Mouse (Mus musculus) activated CD4-positive, CD25-positive, alpha-beta regulatory T cell, adult 4 months (primary cell): ENCODE data around the gene Ngp. TPM values are rescaled to one million over a fixed set of nuclear protein-coding genes. Genes with fewer than 3 reads are reported as not detected.
"Not testable (repeated sequence)": the region's sequence is repeated elsewhere in the genome, so short reads cannot be mapped to it uniquely, and the experiment has no call there.

Source experiments
- ATAC-seq: one replicate; pipeline ENCODE4 v1.8.0; 2017
- polyA plus RNA-seq, 2 experiments: library from polyadenylated mRNA; unstranded; fragments of 100-300 nt; shearing (Covaris generic); gene quantifications; one replicate each; pipeline ENCODE4 v1.2.1; 2017

The Ngp gene
- polyA plus RNA-seq, result not detected

DNA sequence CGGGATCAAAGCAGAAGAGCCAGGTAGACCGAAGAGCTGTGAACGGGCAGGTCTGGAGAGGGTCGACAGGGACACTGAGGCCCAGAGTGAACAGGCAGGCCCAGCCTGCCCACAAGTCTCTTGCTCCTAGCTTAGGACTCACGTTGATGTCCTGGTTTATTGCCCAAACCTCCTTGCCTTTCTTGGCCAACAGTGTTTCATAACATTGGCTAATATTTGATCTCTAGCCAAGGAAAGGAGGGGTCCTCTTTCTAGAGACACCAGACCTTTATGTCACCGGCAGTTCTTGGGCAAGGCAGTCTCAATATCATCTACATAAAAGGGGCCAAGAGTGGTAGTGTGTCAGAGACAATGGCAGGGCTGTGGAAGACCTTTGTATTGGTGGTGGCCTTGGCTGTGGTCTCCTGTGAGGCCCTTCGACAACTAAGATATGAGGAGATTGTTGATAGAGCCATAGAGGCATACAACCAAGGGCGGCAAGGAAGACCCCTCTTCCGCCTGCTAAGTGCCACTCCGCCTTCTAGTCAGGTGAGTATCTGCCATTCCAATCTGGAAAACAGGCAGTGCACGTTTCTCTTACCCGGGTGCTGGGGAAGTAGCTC lies at the start of gene Ngp:
Gene Ngp, plus strand, starts transcription at position 237 of the 602 bp plus-strand sequence.
- no peak for ATAC-seq

DNA sequence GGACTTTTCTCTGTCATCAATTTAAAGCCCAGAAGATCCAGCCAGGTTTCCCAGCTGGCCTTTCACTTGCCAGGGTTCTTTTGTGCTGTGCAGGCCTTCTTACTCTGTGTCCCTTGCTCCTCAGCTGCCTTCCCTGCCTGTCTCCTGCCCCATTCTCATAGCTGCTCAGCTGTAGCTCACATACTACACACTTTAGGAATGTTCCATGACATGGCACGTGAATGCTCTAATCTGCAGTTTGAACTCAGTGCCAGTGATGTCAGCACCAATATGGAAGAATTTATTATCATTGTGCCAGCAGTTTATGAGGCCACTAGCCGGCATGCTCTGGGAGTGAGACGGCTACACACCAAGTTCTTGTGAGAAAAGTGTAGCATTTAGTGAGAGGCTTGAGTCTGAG lies 49.7 kb upstream of the Ngp start:
- no peak for ATAC-seq

DNA sequence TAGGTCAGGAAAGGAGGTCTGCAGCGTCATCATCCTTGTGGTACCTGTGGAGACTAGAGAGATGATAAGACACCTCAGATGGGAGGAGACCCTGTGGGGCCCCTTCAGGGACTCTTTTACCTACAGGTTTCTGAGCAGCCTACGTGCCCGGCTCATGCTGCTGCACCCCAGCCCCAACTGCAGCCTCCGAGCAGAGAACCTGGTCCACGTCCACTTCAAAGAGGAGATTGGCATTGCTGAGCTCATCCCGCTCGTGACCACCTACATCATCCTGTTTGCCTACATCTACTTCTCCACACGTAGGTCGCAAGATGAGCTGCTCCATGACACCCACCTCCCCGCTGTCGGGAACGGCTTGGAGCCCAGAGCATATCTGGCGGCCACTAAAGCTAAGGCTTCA lies 45.7 kb upstream of the Ngp start:
- no peak for ATAC-seq

DNA sequence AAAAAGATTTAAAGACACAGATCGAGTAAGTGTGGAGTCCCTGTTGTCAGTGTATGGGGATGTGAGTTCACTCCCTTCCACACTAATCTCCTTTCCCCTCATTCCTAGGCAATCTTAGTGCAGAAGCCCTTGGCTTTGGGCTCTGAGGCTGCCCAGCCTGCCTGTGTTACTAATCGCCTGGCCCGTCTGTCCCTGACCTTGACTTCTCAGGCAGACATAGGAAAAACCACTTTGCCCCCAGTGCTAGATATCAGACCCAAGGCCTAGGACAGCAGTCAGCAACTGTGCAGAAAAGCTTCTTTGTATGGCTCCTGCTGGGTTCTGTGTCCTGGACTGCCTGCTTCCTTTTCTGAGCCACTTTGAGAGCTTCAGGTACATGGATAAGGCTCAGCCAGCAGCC lies 43.9 kb upstream of the Ngp start:
- ATAC-seq, result no peak

DNA sequence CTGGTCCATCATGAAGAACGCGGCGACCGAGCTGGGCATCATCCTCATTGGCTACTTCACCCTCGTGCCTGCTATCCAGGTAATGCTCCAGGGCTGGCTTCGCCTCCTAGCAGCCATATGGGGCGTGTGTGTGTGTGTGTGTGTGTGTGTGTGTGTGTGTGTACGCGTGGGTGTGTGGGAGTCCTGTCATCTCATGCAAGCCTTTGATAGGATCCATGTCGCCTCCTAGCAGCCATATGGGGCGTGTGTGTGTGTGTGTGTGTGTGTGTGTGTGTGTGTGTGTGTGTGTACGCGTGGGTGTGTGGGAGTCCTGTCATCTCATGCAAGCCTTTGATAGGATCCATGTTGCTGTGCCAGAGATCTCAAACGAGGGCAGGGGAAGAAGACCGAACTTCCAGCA lies 41.9 kb upstream of the Ngp start:
- not testable (repeated sequence) for ATAC-seq

DNA sequence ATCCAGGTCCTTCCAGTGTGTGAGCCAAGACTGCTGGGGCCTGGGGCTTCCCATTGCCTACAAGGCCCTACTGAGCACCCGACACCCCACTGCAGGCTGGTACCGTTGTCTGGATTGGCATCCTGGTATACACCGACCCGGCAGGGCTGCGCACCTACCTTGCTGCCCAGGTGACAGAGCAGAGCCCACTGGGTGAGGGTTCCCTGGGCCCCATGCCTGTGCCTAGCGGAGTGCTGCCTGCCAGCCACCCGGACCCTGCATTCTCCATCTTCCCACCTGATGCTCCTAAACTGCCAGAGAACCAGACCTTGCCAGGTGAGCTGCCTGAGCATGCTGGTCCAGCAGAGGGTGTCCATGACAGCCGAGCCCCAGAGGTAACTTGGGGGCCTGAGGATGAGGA lies 40.2 kb upstream of the Ngp start:
- ATAC-seq, result no peak

DNA sequence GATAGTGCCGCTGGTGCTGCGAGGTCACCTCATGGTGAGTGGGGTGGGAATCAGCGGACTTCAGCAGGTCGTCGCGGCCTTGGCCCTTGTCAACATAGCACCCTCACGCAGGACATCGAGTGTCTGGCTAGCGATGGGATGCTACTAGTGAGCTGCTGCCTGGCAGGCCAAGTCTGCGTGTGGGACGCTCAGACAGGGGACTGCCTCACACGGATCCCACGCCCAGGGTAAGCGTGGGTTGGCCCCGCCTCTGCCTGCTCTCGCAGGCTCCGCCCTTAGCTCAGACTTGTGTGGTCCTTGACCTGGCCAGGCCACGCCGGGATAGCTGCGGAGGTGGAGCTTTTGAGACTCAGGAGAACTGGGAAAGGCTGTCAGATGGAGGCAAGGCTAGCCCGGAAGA lies 38.9 kb upstream of the Ngp start:
- no peak for ATAC-seq

DNA sequence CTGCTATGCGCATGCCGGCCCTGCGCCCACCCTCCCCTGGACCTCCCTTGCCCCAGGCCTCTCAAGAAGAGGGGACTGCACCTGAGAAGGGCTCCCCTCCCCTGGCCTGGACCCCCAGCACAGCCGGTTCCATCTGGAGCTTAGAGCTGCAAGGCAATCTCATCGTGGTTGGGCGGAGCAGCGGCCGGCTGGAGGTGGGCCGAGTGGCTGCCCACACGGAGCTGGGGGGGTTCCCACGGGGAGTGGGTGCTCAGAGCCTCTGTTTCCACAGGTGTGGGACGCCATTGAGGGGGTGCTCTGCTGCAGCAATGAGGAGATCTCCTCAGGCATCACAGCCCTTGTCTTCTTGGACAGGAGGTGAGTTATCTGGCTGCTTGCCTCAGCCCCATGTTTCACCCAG lies 38.3 kb upstream of the Ngp start:
- no peak for ATAC-seq

DNA sequence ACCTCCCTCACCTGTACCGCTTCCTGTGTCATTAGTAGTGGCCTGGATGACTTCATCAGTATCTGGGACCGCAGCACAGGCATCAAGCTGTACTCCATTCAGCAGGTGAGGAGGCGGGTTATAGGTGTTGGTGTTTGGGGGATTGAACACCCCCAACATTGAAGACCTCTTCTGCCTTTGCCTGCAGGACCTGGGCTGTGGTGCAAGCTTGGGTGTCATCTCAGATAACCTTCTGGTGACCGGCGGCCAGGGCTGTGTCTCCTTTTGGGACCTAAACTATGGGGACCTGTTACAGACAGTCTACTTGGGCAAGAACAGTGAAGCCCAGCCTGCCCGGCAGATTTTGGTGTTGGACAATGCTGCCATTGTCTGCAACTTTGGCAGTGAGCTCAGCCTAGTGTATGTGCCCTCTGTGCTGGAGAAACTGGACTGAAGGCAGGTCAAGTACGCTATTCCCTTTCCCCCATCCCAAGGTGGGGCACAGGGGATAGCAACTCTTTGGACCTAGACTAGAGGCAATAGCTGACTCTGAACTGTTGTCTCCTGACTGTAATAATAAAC lies 35.1 kb upstream of the Ngp start:
- ATAC-seq, result no peak

DNA sequence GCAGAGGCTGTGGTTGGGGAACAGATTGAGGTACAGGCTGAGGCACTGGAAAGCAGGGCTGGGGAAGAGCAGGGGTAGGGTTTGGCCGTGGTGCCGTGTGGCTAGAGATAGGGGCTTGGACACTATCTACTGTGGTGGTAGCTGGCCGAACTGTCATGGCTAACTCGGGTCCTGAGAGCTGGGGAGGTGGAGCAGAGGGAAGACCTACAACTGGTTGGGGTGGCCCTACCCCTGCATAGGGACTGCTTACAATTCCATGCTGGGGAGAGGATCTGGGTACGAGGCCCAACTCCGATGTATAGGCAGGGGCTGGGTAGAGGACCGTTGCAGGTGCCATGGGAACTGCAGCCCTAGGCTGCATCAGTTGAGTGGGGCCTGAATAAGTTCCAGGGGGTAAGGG lies 31.5 kb upstream of the Ngp start:
- ATAC-seq, result no peak

DNA sequence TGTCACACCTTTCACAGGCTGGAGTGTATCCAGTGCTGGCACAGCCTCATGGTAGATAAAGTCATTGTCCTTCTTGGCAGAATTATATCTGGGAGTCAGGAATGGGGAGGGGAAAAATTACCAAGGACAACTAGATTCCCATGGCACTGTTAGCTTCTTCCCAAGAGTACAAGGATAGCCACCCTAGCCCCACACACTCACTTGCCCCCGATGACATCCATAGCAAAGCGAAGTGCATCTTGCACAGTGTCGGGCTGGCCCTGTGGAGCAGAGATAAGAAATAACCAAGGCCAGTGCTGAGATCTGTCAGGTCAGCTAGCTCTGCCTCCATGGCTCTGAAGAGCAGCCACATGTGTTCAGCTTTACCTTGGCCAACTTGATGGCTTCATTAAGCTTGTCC lies 28.7 kb upstream of the Ngp start:
- ATAC-seq, result no peak

DNA sequence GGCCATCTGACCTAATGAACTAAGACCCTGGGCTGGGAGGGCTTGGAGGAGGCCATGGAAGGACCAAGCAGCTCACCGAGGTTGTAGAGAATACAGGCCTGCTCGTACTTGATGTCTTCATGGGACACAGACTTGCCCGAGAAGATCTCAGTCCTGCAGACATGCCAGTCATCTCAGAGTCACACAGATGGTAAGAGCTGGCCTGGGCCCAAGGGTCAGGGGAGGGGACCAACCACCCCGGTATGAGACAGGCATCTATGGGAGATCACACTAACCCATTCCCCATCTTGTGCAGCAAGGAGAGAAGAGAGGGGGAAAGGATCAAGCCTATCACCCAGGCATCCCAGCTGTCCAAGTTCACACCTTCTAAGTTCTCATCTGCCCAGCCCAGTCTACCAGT lies 26.3 kb upstream of the Ngp start:
- no peak for ATAC-seq

DNA sequence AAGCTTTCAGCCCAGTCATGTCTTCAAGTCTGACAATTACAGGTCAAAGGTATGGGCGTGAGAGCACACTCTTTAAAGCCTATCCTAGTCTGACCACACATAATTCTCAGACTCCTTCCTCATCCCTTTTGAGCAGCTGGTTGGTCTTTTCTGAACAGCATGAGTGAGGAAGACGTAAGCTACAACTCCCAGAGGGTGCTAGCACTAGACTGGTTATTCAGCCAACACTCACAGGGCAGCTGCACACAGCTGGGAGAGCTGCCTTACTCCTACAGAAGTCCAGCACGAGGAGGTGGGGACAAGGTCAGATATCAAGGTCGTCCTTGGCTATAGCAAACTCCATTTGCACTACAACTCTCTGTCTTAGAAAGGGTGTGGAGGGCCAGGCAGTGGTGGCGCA lies 18.9 kb upstream of the Ngp start:
- no peak for ATAC-seq

DNA sequence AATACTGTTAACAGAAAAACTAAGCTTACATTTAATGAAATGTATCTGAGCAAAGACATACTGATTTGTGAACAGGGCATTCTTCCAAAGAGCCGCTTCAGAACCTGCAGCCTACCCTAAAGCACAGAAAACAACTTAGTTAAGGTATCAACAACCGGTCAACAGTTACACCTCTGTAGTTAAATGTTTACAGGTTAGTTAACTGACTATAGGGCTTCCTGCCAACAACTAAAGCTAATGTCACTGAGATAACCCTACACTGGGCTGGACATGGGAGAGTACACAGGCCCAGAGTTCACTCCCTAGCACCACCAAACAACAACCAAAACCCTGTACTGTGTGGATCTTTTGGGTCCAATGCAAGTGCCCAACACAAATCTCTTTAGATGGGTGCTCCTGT lies 16.8 kb upstream of the Ngp start:
- no peak for ATAC-seq

DNA sequence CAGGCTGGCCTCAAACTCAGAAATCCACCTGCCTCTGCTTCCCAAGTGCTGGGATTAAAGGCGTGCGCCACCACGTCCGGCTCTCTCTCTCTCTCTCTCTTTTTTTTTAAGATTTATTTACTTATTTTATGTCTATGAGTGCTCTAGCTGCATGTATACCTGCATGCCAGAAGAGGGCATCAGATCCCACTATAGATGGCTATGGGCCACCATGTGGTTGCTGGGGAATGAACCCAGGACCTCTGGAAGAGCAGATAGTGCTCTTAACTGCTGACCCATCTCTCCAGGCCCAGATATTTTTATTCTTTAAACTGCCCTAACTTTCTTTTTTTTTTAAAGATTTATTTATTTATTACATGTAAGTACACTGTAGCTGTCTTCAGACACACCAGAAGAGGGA lies 16.3 kb upstream of the Ngp start:
- ATAC-seq, result not testable (repeated sequence)

DNA sequence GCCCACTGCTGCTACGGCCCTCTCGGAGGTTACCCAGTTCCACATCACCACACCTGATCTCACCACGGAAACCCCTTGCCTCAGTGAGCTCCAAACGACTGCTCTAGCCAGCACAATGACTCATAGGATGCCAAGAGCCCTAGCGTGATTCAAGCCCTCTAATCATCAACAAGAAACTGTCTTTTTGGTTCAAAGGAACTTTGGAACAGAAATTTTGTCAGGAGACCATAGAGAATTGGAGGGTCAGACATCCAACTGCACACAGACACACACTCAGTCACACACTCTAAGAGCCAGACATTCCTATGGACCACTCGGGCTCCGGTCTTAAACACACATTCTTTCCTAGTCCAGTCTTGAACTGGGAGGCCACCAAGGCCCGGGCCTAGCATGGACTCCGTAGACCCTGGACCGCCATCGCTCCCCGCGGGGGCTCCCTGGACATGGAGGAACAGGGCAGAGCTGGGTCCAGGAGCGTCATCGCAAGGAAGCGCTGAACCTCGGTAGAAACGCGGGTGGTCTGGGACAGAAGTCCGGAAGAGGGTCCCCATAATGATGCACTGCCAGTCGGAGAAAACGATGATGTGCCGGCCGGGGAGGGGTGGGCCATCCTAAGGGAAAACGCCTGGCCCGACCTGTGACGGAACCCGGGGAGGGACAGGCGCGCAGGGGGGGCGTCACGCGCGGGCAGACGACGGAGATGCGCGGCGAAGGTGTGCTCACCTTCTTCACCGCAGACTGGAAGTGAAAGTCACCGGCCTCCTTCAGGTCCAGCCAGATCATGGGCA lies 12.0 kb upstream of the Ngp start:
- peak; percentile 50 for ATAC-seq

DNA sequence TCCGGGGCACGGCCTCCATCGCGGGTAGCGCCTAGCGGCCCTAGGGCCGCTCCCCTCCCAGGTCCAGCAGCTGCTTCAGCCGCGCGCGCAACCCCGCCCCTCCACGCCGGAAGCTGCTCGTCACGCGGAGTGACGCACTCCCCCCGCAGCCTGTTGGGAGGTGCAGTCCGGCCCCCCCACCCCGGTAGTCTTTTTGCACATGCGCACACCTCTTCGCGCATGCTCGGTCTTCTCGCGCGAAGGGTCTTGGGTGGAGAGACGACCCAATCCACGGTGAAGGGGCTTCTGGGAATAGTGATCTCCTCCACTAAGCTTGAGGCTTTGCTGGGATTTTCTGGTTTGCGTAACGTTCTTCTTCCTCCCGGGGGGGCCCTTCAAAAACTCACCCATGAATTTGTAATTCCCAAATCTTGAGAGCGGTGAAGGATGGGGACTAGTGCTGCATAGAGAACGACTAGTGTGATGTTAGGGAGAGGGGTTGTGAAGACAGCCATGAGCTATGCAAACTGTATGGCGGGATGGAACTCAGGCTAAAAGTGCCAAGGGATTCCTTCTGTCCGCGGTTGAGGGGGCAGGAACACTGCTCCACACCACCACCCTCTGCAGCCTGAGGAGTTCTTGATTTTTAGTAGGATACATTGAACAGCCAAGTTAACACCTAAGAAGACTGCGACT lies 11.3 kb upstream of the Ngp start, which contains the start of gene Ptpn23:
Gene Ptpn23, minus strand, starts transcription at position 115 of the 675 bp plus-strand sequence.
- peak; percentile 75 for ATAC-seq

DNA sequence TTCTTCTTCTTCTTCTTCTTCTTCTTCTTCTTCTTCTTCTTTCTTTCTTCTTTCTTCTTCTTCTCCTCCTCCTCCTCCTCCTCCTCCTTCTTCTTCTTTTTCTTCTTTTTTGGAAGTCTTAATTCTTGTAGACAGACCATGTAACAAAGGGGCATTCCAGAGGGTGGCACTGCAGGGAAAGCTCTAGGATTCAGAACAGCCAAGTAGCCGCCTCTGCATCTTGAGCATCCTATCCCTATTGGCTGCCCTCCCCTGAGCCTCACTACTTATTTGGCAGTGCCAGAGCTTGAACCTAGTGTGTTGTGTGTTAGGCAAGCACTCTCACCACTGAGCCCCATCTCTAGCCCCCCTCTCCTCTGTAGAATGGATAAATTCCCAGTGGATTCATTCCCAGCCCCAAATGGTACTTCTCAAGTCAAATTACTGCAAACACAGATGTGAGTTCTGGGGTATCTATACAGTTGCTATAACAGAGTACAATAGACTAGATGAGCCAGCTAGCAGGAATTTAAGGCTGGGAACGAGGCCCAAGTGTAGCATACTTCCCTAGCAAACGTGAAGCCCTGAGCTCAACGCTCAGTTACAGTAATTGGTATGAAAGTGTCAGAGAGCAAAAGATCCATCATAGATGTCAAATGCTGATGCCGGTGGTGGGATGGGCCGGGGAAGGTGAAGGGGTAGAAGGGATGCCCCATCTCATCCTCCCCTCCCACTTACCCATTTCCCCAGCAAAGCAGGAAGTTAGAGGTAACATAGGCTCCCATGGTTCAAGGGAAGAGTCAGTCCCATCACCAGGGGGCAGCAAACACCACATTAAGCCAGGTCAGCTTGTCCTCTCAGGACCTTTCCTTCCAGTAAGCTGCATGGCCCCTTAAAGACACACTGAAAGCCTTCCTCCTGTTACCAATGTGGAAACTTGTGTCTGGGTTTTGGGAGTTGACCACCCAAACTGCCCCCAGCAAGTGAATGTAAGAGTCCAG lies 8.3 kb upstream of the Ngp start:
- peak; percentile 34 for ATAC-seq

DNA sequence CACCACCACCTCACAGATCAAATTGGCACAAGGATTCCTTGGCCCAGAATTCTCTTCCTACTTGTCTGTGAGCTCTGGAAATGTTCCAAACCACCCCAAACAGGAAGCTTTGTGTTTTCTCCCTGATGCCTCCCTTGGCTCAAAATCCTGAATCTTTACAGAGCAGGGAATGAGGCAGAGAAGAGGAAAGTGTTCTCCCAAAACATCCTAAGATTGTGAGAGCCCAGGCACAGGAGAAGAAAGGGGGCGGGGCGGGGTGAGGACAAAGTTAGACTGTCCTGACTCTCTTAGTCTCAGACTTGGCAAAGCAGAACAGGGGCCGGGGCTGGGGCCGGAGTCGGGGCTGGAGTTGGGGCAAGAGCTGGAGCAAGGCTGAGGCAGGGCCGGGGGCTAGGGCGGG lies 6.6 kb upstream of the Ngp start:
- ATAC-seq, result no peak

DNA sequence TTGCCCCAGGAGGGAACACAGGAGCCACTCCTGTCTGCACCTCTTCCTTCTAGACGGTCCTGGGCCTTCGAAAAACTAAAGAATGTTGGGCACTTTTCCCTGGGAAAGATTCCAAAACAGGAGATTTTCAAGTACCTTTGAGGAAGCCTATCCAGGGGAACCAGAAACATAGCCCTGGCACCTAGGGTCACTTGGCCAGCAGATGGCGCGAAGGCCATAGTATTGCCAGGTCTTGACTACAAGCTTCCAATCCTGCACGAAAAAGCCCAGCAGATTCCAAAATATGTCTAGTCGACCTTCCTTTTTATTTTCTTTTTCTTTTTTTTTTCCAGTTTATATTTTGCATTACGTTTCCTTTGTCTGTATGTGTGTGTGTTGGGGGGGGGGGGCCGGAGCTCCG lies 5.8 kb upstream of the Ngp start:
- ATAC-seq, result no peak

DNA sequence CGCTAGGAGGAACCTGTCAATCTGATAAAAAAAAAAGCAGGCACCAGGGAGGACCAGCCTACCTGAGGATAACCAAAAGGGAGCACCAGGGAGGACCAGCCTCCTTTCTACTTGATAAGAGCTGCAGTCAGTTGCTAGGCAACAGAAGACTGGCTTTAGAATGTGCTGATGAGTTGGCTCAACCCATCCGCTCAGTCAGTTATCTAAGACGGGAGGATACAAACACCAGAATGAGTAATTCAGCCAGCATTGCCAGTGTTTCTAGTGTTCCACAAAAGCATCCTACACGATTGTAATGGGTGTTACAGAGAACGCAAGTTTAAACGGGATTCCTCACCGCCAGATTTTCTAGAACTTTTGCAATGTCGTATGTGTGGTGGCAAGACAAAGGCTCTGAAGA lies 11.7 kb downstream of the Ngp start:
- ATAC-seq, result no peak

DNA sequence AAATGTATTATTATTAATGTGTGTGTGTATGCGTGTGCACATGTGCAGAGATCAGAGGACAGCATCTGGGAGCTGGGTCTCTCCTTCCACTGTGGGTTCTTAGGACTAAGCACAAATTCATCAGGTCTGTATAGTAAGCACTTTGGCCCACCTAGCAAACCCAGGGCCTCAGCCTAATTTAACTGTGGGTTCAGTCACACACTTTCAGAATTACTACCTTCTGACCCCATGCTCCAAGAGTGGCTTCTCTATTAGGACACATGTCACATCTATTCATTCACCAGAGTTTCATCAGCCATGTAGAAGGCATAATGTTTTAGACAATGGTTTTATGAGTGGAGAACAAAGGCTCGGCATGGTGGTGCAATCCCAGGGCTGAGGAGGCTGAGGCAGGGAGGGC lies 13.5 kb downstream of the Ngp start:
- ATAC-seq, result no peak
